Mouse (Mus musculus): ENCODE measurements around the gene Erg. TPM values are rescaled to one million over a fixed set of nuclear protein-coding genes. Genes with fewer than 3 reads are reported as not detected.

Erg gene
- polyA plus RNA-seq, 1 experiment = 4.2 TPM

DNA sequence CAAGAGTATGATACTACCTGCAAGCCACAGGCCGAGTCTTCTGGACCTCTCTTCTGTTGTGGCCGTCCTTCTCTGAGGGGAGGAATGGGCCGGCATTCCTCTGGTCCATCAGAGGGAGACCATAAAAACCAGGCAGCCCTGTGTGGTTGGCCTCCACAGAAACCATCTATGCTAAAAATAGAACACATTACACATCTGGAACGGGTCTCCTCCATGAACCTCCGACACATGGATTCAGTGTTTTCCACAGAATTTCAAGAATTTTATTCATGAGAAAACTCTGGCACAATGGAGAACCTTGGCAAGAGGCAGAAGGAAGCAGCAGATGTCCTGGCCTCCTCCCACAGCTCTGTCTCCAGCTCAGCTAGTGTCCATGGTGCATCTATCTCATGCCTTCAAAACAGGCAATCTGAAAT is 163.7 kb downstream of the Erg start:
- no peak overlapping the region for H3K4me3 ChIP-seq (ENCODE audit: low read depth, low read length)
- WGBS = 48% methylated on average over 5 of the region's 5 CpGs
- TF ChIP-seq CTCF (IDR thresholded peaks at IDR 0.05; ENCODE audit: extremely low read depth, insufficient read length, insufficient replicate concordance, low read depth, low read length) (no peak), POLR2A (IDR thresholded peaks at IDR 0.05; ENCODE audit: low read depth, low read length) (no peak)
- H3K4me1 ChIP-seq (ENCODE audit: control insufficient read depth, insufficient read depth, insufficient read length, low read length) = no peaks in the 10 kb centered on the region
- H3K27me3 ChIP-seq (ENCODE audit: control insufficient read depth, insufficient read depth, low read length) = no peaks in the 10 kb centered on the region
- no peaks in the 10 kb centered on the region for H3K36me3 ChIP-seq (ENCODE audit: control insufficient read depth, insufficient read depth, low read length)
- no peak overlapping the region for H3K27ac ChIP-seq (ENCODE audit: insufficient read depth, low read depth, low read length)

GRCm38 (mm10) chr16:95421235-95421886 is 165.0 kb downstream of the Erg start:
- Histone ChIP-seq H3K36me3 (ENCODE audit: control insufficient read depth, insufficient read depth, low read length) (no peaks in the 10 kb centered on the region), H3K4me1 (ENCODE audit: control insufficient read depth, insufficient read depth, insufficient read length, low read length) (no peaks in the 10 kb centered on the region), H3K27ac (ENCODE audit: insufficient read depth, low read depth, low read length) (no peak overlapping the region), H3K4me3 (ENCODE audit: low read depth, low read length) (no peak overlapping the region), H3K27me3 (ENCODE audit: control insufficient read depth, insufficient read depth, low read length) (no peaks in the 10 kb centered on the region)
- no peak for TF ChIP-seq CTCF (IDR thresholded peaks at IDR 0.05; ENCODE audit: extremely low read depth, insufficient read length, insufficient replicate concordance, low read depth, low read length)
- TF ChIP-seq POLR2A (IDR thresholded peaks at IDR 0.05; ENCODE audit: low read depth, low read length) = no peak
- WGBS = 68% methylated on average over 7 of the region's 7 CpGs

DNA sequence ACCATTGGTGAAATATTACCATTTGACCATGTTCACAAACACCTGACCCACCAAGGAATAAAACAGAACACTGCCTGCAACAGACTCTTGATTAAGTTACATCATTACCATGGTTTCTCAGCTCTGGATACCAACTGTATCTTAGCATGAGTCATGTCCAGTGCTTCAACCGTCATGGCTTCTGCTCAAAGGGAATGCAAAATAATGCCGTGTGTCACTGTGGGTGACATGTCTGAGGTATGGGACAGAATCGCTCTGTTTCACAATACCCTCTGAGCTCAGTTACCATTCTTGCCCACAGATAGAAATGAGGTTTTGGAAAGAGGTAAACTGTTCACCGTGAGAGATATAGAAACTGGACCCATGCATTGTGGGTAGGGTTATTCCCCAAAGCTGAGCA is 170.5 kb downstream of the Erg start:
- Histone ChIP-seq H3K27me3 (ENCODE audit: control insufficient read depth, insufficient read depth, low read length) (no peaks in the 10 kb centered on the region), H3K36me3 (ENCODE audit: control insufficient read depth, insufficient read depth, low read length) (no peaks in the 10 kb centered on the region), H3K4me3 (ENCODE audit: low read depth, low read length) (no peak overlapping the region), H3K4me1 (ENCODE audit: control insufficient read depth, insufficient read depth, insufficient read length, low read length) (no peaks in the 10 kb centered on the region), H3K27ac (ENCODE audit: insufficient read depth, low read depth, low read length) (no peak overlapping the region)
- 83% methylated on average over 4 of the region's 4 CpGs for WGBS
- TF ChIP-seq POLR2A (IDR thresholded peaks at IDR 0.05; ENCODE audit: low read depth, low read length) (no peak), CTCF (IDR thresholded peaks at IDR 0.05; ENCODE audit: extremely low read depth, insufficient read length, insufficient replicate concordance, low read depth, low read length) (no peak)

DNA sequence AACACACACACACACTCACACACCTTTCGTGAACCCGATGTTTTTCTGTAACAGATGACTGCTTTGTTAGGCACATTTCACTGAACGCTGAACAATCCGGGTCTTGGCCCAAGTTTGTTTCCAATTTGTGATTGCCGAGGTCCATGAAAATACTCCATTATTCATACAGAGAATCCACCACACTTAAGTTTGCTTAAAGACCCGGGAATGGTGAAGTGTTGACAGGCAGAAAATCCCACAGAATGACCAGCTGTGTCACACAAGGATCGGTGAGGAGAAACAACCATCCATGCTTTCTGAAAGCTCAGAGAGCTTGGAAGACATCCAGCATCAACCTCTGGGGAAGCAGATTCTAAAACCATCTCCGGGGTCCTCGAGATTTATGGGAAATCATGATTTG is 171.0 kb downstream of the Erg start:
- H3K27me3 ChIP-seq (ENCODE audit: control insufficient read depth, insufficient read depth, low read length) = no peaks in the 10 kb centered on the region
- no peak overlapping the region for H3K27ac ChIP-seq (ENCODE audit: insufficient read depth, low read depth, low read length)
- WGBS = 75% methylated on average over 9 of the region's 9 CpGs
- TF ChIP-seq CTCF (IDR thresholded peaks at IDR 0.05; ENCODE audit: extremely low read depth, insufficient read length, insufficient replicate concordance, low read depth, low read length) (no peak), POLR2A (IDR thresholded peaks at IDR 0.05; ENCODE audit: low read depth, low read length) (no peak)
- no peaks in the 10 kb centered on the region for H3K36me3 ChIP-seq (ENCODE audit: control insufficient read depth, insufficient read depth, low read length)
- no peaks in the 10 kb centered on the region for H3K4me1 ChIP-seq (ENCODE audit: control insufficient read depth, insufficient read depth, insufficient read length, low read length)
- no peak overlapping the region for H3K4me3 ChIP-seq (ENCODE audit: low read depth, low read length)

DNA sequence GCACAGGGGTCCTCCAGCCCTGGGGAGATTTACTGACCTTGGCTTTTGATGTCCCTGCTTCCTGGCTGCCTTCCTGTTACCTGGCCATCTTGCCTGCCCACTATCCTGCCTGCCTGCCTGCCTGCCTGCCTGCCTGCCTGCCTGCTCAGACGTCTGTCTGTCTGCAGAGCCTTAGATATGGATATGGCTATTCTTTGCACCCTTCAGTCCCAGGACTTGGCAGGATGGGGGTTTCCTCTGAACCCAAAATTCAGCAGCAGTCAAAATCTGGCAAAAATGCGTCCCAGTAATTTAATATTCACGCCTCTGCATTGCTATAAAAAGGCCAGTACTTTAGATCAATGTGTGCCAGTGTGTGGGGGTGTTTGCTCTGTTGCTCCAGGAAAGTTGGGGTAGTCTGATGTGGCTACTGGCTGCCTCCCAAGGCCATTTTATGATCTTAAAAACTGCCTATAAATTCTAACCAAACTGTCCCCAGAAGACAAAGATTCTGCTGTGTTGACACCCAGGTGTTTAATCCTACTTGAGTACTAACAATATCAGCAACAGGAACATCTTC is 172.9 kb downstream of the Erg start:
- 49% methylated on average over 3 of the region's 3 CpGs for WGBS
- H3K4me3 ChIP-seq (ENCODE audit: low read depth, low read length) = no peak overlapping the region
- H3K27me3 ChIP-seq (ENCODE audit: control insufficient read depth, insufficient read depth, low read length) = no peaks in the 10 kb centered on the region
- no peaks in the 10 kb centered on the region for H3K4me1 ChIP-seq (ENCODE audit: control insufficient read depth, insufficient read depth, insufficient read length, low read length)
- TF ChIP-seq CTCF (IDR thresholded peaks at IDR 0.05; ENCODE audit: extremely low read depth, insufficient read length, insufficient replicate concordance, low read depth, low read length) = no peak
- no peak for TF ChIP-seq POLR2A (IDR thresholded peaks at IDR 0.05; ENCODE audit: low read depth, low read length)
- no peaks in the 10 kb centered on the region for H3K36me3 ChIP-seq (ENCODE audit: control insufficient read depth, insufficient read depth, low read length)
- H3K27ac ChIP-seq (ENCODE audit: insufficient read depth, low read depth, low read length) = no peak overlapping the region

DNA sequence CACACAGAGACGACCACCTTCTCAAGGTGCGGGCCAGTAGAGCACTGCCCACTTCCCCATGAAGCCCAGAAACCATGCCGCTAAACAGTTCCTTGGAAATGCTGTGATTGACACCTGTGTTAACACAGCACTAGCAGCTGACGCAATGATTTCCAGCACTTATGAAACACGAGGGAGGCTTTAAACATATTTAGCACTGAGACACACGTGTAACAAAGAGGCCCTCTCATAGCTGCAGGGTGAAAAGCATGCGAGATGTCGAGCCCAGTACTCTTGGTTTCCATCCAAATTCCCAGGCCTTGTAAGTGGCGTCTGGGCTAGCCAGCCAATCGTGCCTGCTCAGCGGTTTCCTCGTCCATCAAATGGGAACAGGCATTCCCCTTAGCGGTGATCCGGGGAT is 178.3 kb downstream of the Erg start:
- Histone ChIP-seq H3K4me3 (ENCODE audit: low read depth, low read length) (no peak overlapping the region), H3K27ac (ENCODE audit: insufficient read depth, low read depth, low read length) (no peak overlapping the region), H3K27me3 (ENCODE audit: control insufficient read depth, insufficient read depth, low read length) (no peaks in the 10 kb centered on the region), H3K4me1 (ENCODE audit: control insufficient read depth, insufficient read depth, insufficient read length, low read length) (no peaks in the 10 kb centered on the region), H3K36me3 (ENCODE audit: control insufficient read depth, insufficient read depth, low read length) (no peaks in the 10 kb centered on the region)
- no peak for TF ChIP-seq POLR2A (IDR thresholded peaks at IDR 0.05; ENCODE audit: low read depth, low read length)
- TF ChIP-seq CTCF (IDR thresholded peaks at IDR 0.05; ENCODE audit: extremely low read depth, insufficient read length, insufficient replicate concordance, low read depth, low read length) = no peak
- 57% methylated on average over 14 of the region's 14 CpGs for WGBS

- Histone ChIP-seq H3K4me1 (ENCODE audit: control insufficient read depth, insufficient read depth, insufficient read length, low read length) (no peaks in the 10 kb centered on the region), H3K27me3 (ENCODE audit: control insufficient read depth, insufficient read depth, low read length) (no peaks in the 10 kb centered on the region), H3K36me3 (ENCODE audit: control insufficient read depth, insufficient read depth, low read length) (no peaks in the 10 kb centered on the region), H3K27ac (ENCODE audit: insufficient read depth, low read depth, low read length) (no peak overlapping the region), H3K4me3 (ENCODE audit: low read depth, low read length) (no peak overlapping the region)
- no peak for TF ChIP-seq POLR2A (IDR thresholded peaks at IDR 0.05; ENCODE audit: low read depth, low read length)
- WGBS = 47% methylated on average over 3 of the region's 3 CpGs
These were observed 180.9 kb downstream of the Erg start for GRCm38 (mm10) chr16:95405496-95405895.
